Mouse (Mus musculus) natural killer cell, adult 2 months (primary cell): ENCODE data around the gene Egf.

Source experiments
- DNase-seq, 2 experiments: peaks; one replicate each; pipeline ENCODE4 v3.0.0; 2022; ENCODE audit warnings: low spot score in 2 of 2

Egf gene

DNA sequence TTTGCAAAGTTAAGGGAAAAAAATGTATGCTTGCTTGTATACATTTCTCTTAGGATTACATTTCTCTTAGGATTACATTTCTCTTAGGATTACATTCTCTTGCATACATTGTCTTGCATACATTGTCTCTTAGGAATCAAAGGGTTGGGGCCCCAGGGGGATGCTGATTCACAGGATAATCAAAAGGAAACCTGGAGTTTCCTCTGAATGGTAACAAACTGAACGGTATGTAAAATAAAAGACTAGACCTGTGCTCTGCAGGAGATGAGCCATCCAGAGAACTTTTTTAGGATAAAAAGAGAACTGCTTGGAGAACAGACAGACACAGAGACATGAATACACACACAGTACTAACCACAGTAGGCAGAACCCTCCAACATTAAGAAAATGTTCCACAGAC lies 104.2 kb downstream of the Egf start:
- no peak for DNase-seq

DNA sequence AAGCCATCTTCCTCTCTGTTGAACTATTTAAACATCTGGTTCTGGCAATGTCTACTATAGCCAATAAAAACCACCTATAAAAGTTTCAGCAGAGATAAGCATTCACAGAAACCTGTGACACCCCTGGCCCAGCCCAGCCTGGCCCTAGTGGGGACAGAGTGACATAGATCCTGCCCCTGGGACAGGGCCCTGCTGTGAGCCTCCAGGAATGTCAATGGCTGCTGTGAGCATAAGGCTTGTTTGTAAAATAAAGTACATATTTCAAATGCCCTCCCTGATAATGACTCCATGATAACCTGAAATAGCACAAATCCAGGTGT lies 104.9 kb downstream of the Egf start:
- DNase-seq = no peak

DNA sequence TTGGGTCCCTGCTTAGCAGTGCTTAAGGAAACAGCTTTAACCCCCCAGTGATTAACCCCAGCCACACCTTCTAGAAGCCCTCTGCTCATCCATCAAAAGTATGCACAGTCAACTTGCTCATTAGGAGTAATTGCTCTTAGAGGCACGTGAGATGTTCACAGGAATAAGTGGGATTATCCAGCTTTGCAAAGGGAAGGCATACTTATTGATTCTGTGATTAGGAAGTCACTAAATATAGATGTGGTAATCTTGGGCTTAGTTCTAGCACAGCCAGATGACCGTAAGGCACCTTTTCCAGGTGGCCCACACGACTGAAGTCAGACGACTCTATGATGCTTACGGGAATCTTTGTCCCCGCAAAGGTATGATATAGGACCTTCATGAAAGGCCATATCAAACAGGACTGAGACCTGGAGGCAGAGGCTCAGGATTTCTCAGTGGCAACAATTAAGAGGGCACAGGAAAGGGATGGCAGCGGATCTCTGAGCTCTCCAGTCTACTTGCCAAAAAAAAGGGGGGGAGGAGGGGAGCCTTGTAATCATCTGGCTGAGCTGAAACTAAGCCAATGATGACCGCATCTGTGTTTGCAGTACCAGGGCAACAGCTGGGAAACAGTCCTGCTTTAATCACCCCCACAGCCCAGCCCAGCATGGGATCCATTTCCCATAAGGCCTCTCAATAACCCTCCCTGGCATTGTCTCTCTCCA lies 105.4 kb downstream of the Egf start:
- no peak for DNase-seq

DNA sequence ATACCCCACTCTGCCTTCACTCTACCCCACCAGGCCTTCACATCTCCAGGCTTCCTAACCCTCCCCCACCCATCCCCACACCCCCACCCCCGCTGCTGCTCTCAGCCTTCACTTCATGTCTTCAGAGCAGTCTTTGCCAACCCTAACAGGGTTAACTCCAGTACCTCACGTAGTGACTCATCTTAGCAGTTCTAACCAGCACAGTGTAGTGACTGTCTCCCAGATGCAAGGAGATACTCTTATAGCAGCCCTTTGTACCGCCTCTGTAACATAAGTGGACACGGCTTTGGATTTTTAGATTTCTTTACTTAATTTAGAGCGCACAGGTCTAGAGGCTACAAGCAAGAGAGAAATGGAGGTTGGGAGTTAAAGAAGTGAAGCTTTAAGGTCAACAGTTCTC lies 106.5 kb downstream of the Egf start:
- no peak for DNase-seq

DNA sequence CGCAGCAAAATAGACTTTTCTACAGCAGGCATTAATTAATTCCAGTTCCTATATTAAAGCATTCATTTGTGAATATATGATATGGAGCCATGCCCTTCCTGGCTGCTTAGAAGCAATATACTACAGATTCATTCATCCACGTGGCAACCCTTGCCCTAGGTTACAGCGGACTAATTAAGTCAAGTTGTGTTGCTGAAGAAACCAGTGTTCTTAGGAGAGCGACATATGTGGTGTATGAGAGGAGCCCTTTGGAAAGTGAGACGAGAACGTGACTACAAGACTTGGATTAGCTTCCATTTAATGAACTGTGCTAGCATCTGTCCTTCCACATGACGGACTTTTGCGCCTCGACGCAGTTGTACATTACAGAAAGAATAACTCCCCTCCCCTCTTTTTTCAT lies 107.8 kb downstream of the Egf start:
- no peak for DNase-seq

DNA sequence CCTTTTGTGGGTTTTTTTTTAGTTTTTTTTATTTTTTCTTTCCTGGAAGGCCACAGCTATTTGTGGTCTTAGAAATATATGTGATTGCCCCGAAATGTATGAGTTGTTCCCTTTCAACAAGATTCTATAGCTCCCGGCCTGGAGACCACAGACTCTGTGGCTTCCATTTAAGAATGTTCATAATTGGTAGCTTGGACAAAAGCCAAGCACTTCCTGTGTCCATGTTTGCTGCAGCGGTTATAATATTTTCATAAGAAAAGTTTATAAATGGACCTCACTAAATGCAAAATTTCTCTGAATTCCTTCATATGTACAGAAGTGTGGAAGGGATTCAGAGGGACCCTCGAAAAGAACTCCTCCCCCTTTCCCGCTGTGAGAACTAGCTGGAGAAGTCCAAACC lies 108.3 kb downstream of the Egf start:
- DNase-seq = no peak

DNA sequence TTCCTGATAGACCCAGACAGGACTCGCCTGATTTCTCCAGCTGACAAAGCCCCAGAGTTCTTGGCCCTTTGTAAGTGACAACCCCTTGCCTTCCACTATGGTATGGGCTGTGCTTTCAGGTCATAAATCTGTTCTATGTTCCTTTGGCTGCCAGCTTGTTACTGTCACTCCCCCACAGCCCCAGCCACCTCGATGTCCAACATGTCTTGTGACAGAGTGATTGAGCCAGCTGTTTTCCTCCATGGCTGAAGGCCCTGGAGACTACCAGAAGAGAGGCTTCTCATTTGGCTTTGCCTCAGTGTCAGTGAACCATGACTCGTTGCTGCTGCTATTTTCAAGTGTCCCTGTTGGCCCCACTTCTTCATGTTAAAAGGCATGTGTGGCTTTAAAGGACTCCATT lies 109.7 kb downstream of the Egf start:
- no peak for DNase-seq

DNA sequence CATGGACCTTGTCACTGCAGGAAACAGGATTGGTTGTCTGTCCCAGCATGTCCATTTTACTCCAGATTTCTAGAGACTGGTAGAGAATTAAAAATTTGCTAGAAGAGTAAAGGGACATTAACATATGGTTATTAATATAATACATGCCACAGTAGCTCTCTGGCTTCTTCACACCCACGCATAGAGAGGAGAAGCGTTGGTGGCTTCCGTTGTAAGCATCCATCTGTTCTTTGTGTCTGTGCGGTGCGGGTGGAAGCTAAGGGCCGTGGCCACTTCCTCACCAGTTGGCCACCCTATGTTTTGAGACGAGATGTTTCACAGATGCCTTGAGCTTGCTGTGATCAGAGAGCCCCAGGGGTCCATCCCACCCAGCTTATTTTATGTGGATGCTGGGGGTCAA lies 113.5 kb downstream of the Egf start:
- DNase-seq = no peak

DNA sequence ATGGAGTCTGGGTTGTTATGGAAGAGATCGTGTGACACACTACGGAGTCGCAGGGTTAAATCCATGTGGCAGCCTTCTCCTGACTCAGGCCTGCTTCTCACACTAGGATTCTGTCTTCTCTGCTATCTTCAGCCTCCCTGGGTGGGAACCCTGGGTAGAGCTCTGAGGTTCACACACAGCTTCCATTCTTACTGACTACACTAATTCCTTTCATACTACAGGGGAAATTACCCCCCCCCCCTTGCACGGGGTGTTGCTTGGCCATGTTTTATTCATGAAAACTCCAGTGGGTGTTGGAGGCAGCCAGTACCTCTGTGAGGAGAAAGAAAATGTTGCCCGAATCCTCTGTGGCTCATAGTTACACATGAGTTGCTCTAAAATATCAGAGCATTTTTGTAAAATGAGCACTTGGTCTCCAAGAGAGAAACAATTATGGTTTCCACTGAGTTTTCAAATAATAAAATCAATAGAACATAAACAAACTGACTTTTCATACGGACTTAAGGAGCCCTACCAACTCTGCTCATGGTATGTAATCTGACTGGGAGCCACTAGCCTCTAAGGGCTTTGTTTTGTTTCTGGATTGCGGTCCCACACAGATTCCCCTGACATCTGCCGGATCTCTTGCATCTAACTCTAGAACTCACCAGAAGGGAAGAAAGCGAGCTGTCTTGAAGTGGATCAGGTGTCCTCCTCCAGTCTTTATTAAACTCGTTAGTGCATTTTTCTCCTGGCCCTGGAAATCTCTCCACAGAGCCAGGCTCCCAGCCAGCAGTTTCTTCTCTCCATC lies 114.7 kb downstream of the Egf start:
- DNase-seq = no peak

DNA sequence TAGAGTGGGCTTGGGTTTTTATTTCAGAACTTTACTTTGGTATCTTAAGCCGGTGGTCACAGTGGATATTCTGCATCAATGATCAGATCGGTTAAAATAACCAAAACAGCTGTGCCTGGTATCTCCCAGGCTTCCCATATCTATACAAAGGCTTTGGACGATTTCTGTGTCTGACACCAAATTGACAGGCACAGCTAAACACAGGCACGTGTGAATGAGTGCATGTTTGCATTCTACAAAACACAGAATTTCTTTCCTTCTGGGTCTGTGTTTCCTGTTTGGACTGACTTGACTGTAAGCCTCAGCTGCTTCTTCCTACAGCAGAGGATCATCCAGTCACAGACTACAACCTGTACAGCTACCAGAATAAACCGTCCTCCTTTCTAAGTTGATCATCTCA lies 115.4 kb downstream of the Egf start:
- no peak for DNase-seq

DNA sequence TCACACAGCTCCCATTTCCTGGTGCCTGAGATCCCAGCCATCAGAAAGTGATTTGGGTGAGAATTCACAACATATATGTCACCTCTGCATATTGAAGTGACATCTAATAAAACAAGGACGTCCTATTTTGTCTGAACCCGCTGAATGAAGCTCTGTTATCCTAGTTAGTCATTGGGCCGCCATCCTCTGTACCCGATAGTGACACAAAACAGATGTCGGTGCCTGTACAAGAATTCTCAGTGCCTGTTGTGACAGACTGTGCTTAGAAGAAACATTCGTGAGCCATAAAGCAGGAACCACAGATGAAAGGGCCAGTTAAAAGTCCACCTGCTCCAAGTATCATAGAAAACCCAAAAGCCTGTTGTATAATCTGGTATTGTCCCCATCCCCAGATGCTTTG lies 117.7 kb downstream of the Egf start:
- no peak for DNase-seq

DNA sequence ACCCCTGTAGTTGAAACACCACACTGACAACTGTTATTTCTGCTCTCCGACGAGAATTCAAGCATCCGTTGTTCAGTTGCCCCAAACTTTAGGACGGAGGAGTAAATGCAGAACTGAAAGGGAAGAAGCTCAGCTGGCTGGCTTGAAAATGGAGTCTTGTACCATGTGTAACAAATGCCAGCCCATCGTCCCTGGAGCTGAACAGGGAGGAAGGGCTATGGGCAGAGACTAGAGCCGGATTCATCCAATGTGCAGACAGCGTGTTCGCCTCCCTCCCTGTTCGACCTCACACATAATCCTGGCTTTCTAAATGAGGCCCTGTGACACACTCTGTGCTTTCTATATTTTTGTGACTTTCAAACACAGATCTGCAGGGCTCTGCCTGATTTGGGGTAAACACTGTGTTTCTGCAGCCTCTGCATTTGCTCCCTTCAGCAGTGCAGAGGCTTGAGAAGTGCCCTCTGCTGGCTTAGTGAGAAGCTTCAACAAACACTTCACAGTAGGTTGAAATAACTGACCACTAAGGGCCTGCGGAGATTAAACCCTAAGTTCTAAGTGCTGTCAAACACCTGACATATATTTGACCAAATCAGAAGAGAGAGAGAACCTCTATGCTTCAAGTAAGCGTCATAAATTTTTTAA lies 120.7 kb downstream of the Egf start:
- peak in 1 of 2 experiments; percentile 6 for DNase-seq

DNA sequence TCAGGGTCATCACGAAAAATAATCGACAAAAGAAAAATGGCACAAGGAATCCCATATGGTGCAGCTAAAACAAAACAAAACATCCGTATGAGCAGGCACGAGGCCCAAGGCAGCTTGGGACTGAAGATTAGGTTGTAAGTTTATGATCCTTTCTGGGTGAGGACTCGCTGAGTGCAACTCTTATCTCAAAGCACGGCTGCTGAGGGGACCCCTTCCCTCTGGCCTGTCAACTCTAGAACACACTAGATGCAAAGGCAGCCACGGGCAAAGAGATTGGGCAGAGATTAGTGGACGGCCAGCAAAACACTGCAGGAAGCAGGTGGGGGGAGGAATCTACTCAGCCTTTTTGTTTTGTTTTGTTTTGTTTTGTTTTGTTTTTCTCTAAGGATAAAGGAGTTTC lies 121.6 kb downstream of the Egf start:
- no peak for DNase-seq

DNA sequence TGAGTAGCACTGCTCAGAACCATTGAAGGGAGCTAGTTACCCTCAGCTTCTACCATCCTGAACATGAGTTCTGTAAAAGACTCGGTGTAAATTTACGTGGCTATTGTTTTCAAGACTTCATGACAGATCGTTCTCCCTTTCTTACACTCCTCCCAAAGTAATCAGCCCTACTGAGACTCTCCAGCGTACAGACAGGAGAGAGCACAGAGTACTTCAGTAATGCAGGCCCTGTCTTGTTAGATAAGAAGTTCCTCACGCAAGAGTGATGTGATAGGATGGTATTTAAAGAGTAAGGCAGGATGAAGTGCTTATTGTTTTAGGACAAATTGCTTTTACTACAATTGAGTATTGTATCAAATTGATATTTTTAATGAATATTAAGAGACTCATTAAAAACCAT lies 123.3 kb downstream of the Egf start:
- no peak for DNase-seq

DNA sequence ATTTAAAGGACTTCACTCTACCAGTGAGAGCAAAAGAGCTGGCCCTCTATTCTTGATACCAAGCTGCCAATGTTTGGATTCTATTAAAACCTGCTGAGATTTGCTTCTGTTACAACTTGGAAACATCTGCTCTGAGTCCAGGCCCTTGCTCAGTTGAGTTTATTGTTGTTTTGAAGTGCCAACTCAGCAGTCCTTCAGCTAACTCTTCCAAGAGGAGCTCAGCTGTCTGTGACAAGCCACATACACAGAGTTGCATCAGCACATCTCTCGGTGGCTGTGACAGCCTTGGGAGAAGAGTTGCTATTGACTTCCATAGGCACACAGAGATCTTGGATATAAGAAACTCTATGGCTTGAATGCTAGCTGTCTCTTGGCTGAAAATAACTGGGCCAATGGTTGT lies 124.1 kb downstream of the Egf start:
- DNase-seq = no peak
